Mouse (Mus musculus) cortical plate, adult 2 months (tissue): ENCODE measurements around the gene Prl6a1. TPM values are rescaled to one million over a fixed set of nuclear protein-coding genes. Genes with fewer than 3 reads are reported as not detected.

Source experiments
- H3K27ac ChIP-seq: fragments of 200-500 bp; 2 replicates; pipeline ENCODE4 v1.5.1; 2012; ENCODE audit warnings: low read length, control low read depth, inconsistent platforms; ENCODE audit not compliant: insufficient read depth
- H3K4me1 ChIP-seq: fragments of 200-500 bp; 2 replicates; pipeline ENCODE4 v1.6.1; 2011; ENCODE audit warnings: low read length; ENCODE audit not compliant: control insufficient read depth, insufficient read depth
- H3K4me3 ChIP-seq: fragments of 200-500 bp; 2 replicates; pipeline ENCODE4 v1.5.1; 2011; ENCODE audit warnings: mild to moderate bottlenecking, low read length, control low read depth; ENCODE audit not compliant: insufficient read depth
- CTCF ChIP-seq: fragments of 200-500 bp; IDR thresholded peaks from 2 replicates; pipeline ENCODE4 v1.5.1; 2011; ENCODE audit warnings: mild to moderate bottlenecking, control low read depth, low read length; ENCODE audit not compliant: insufficient read depth; ENCODE audit errors: extremely low read depth
- POLR2A ChIP-seq: fragments of 200-500 bp; IDR thresholded peaks from 2 replicates; pipeline ENCODE4 v1.6.1; 2011; ENCODE audit warnings: mild to moderate bottlenecking, low read length, control low read depth; ENCODE audit not compliant: insufficient read depth; ENCODE audit errors: extremely low read depth
- polyA plus RNA-seq: library from polyadenylated mRNA; depleted of rRNA; stranded (reverse); fragments of >200 nt; gene quantifications from 2 replicates; pipeline ENCODE4 v1.2.3, GENCODE M21; 2012; rRNA removed

The Prl6a1 gene
- polyA plus RNA-seq, result not detected in 2 replicates

DNA sequence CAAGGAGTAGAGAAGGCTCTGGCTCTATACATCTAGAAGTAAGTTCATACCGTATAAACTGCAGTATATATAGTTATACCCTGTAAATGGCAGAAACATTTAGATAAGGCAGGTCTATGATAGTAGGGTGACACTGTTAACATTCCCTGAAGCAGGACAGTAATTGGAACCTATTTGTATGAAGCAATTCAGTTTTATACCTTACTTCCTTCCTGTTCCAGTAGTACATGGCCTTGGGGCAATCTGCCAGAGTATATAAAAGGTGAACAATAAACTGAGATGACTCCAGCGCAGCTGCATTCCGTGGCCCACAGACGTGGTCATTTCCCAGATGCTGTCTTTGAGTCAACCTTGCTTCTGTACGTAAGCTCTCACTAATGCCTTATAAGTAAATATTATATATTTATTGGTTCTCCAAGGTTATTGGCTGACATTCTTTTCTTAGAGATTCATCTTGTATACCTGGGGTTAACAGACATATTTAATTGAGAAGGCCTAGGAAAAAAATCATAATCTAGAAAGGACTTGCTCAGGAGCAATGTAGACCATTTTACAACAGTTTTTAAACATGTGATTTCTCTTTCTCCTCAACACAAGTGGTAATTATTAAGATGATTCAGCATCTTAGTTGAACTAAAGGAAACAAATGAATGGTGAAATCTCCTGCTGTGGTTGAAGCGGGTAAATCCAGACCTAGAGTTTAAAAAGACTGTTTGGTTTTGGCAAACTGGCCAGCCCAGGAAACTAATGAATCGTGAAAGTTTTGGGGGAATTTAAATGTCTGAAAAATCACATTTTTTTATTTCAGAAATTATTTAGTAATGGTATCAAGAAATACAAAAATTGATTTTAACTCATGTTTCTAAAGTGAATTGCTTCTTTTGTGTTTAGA, at the start of gene Prl6a1:
Gene Prl6a1 (plus strand): TSS at position 294 of the 892 bp plus-strand sequence.
- Histone ChIP-seq H3K4me1 (no peaks in the 10 kb centered on the region), H3K27ac (no peak within 1 kb of the TSS), H3K4me3 (no peak within 1 kb of the TSS)
- TF ChIP-seq POLR2A, result no peak
- TF ChIP-seq CTCF, result no peak

- no peaks in the 10 kb centered on the region for H3K4me1 ChIP-seq
- H3K27ac ChIP-seq, result no peak overlapping the region
- TF ChIP-seq POLR2A (no peak), CTCF (no peak)
- no peak overlapping the region for H3K4me3 ChIP-seq
These were observed 22.6 kb downstream of the Prl6a1 start for GRCm38 (mm10) chr13:27334989-27335388.

GRCm38 (mm10) chr13:27342733-27343275, 30.4 kb downstream of the Prl6a1 start:
- no peak for TF ChIP-seq CTCF
- TF ChIP-seq POLR2A, result no peak
- Histone ChIP-seq H3K4me3 (no peak overlapping the region), H3K4me1 (no peaks in the 10 kb centered on the region), H3K27ac (no peak overlapping the region)

- H3K27ac ChIP-seq, result no peak within 1 kb of the TSS
- no peak within 1 kb of the TSS for H3K4me3 ChIP-seq
- H3K4me1 ChIP-seq, result no peaks in the 10 kb centered on the region
- TF ChIP-seq POLR2A, result no peak
- TF ChIP-seq CTCF, result no peak
These were observed 32.9 kb downstream of the Prl6a1 start, which contains the start of gene Prl8a2 for GRCm38 (mm10) chr13:27345373-27345772. TSS of gene Prl8a2 (plus strand) at chr13:27345673.

Other genes starting within 250 kb of the Prl6a1 start
- gene Prl3d1, start 218.4 kb upstream of the Prl6a1 start, polyA plus RNA-seq, result not detected in 2 replicates
- not detected in 2 replicates for gene Prl3d2, start 190.9 kb upstream of the Prl6a1 start, polyA plus RNA-seq
- gene Prl3d3, start 155.8 kb upstream of the Prl6a1 start, polyA plus RNA-seq, result not detected in 2 replicates
- not detected in 2 replicates for gene Prl3c1, start 116.0 kb upstream of the Prl6a1 start, polyA plus RNA-seq
- gene Prl3b1, start 70.8 kb upstream of the Prl6a1 start, polyA plus RNA-seq, result 0.17 and 0.21 TPM in 2 replicates
- gene Prl3a1, start 53.2 kb upstream of the Prl6a1 start, polyA plus RNA-seq, result not detected in 2 replicates
- gene Prl8a2, start 33.0 kb downstream of the Prl6a1 start, polyA plus RNA-seq, result 0.11 TPM in 1 of 2 replicates, not detected in the other
- gene Prl2b1, start 78.2 kb downstream of the Prl6a1 start, polyA plus RNA-seq, result not detected in 2 replicates
- gene Prl8a6, start 126.1 kb downstream of the Prl6a1 start, polyA plus RNA-seq, result not detected in 2 replicates
- gene Prl8a8, start 200.6 kb downstream of the Prl6a1 start, polyA plus RNA-seq, result not detected in 2 replicates